Mouse (Mus musculus): ENCODE results near the gene March4.

- TF ChIP-seq EP300 (optimal IDR thresholded peaks at IDR 0.05): no peak
- no peak for TF ChIP-seq CTCF (IDR thresholded peaks at IDR 0.05; ENCODE audit: low read depth)
These were observed 41.6 kb upstream of the March4 start for GRCm38 (mm10) chr1:72578351-72578750.
